Mouse (Mus musculus): ENCODE measurements around the gene Entpd6. TPM values are rescaled to one million over a fixed set of nuclear protein-coding genes. Genes with fewer than 3 reads are reported as not detected.

Entpd6 gene
- polyA plus RNA-seq, 1 experiment from 2014 or later, result 8.2 TPM

DNA sequence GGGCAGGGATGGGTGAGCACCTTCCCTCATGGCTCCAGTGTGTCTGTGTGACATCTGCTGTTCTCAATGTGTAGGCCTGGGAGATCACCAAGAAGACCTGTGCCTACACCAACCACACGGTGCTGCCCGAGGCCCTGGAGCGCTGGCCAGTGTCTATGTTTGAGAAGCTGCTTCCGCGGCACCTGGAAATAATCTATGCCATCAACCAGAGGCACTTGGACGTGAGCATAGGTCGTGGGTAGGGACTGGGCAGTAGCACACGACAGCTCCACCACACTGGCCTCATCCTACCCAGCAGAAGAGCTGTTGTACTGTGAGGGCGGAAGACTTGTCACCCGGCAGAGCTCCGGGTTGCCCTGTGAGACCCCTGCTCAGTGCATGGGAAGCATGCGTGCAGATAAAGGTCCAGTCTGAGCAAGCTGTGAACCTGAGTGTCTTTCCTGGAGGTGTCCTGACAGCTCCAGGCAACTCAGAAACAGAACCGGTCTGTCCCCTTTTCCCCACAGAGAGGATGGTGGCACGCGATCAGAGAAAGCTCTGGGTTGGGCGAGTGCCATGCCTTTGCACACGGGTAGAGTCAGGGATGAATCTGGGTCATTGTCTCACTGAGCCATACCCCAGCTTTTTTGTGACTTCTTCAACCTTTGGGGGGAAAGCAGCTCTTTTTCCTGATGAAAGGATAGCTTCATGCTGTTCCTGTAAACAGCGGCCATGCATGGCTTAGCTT lies 68.0 kb downstream of the Entpd6 start:
- ATAC-seq, result no peak
- Histone ChIP-seq H3K27me3 (replicated peaks; ENCODE audit: control insufficient read depth, insufficient read depth, low read length) (no peaks in the 10 kb centered on the region), H3K4me3 (ENCODE audit: low read depth, low read length) (no peak overlapping the region), H3K4me2 (replicated peaks; ENCODE audit: low read depth) (no peak overlapping the region), H3K4me1 (replicated peaks; ENCODE audit: control insufficient read depth, insufficient read depth, low read length) (no peaks in the 10 kb centered on the region), H3K36me3 (ENCODE audit: control insufficient read depth, insufficient read depth) (peaks cover 82% of the 10 kb centered on the region), H3K9me3 (ENCODE audit: control insufficient read depth) (no peaks in the 10 kb centered on the region), H3K9ac (ENCODE audit: low read depth, low read length) (no peak overlapping the region), H3K27ac (ENCODE audit: low read depth, low read length) (no peak overlapping the region)
- TF ChIP-seq CTCF (IDR thresholded peaks at IDR 0.05; ENCODE audit: low read depth), result no peak
- 93% methylated on average over 18 of the region's 18 CpGs for WGBS

- Histone ChIP-seq H3K4me3 (ENCODE audit: low read depth, low read length) (no peak overlapping the region), H3K9ac (ENCODE audit: low read depth, low read length) (no peak overlapping the region), H3K9me3 (ENCODE audit: control insufficient read depth) (no peaks in the 10 kb centered on the region), H3K4me1 (replicated peaks; ENCODE audit: control insufficient read depth, insufficient read depth, low read length) (no peaks in the 10 kb centered on the region), H3K27ac (ENCODE audit: low read depth, low read length) (no peak overlapping the region), H3K36me3 (ENCODE audit: control insufficient read depth, insufficient read depth) (peaks cover 82% of the 10 kb centered on the region), H3K4me2 (replicated peaks; ENCODE audit: low read depth) (no peak overlapping the region), H3K27me3 (replicated peaks; ENCODE audit: control insufficient read depth, insufficient read depth, low read length) (no peaks in the 10 kb centered on the region)
- no peak for ATAC-seq
- no peak for TF ChIP-seq CTCF (IDR thresholded peaks at IDR 0.05; ENCODE audit: low read depth)
- 88% methylated on average over 8 of the region's 8 CpGs for WGBS
Observed at GRCm38 (mm10) chr2:150818742-150819141, 69.9 kb downstream of the Entpd6 start.

DNA sequence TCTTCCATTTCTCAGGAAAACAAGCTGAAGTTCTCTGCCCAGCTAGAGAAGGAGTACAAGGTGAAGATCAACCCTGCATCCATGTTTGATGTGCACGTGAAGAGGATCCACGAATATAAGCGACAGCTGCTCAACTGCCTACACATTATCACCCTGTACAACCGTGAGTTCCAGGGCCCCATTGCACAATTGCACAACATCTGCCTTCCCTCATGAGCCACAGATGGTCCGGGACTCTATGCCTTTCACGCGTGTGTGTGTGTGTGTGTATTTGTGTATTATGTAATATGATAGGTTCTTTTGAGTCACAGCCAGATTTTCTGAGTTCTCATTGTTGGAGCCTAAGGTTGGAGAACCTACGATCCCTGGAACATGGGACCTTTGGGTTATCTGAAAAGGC lies 71.9 kb downstream of the Entpd6 start:
- no peaks in the 10 kb centered on the region for H3K4me1 ChIP-seq (replicated peaks; ENCODE audit: control insufficient read depth, insufficient read depth, low read length)
- TF ChIP-seq CTCF (IDR thresholded peaks at IDR 0.05; ENCODE audit: low read depth), result no peak
- no peak overlapping the region for H3K4me3 ChIP-seq (ENCODE audit: low read depth, low read length)
- H3K9me3 ChIP-seq (ENCODE audit: control insufficient read depth), result no peaks in the 10 kb centered on the region
- 85% methylated on average over 8 of the region's 8 CpGs for whole genome bisulfite sequencing
- no peaks in the 10 kb centered on the region for H3K27me3 ChIP-seq (replicated peaks; ENCODE audit: control insufficient read depth, insufficient read depth, low read length)
- ATAC-seq, result no peak
- peaks cover 82% of the 10 kb centered on the region for H3K36me3 ChIP-seq (ENCODE audit: control insufficient read depth, insufficient read depth)
- no peak overlapping the region for H3K27ac ChIP-seq (ENCODE audit: low read depth, low read length)
- H3K9ac ChIP-seq (ENCODE audit: low read depth, low read length), result no peak overlapping the region
- H3K4me2 ChIP-seq (replicated peaks; ENCODE audit: low read depth), result no peak overlapping the region

Other genes with a start within 250 kb of the Entpd6 start
- 0.16 TPM in 1 of 2 replicates, not detected in the other for gene Cst7, start 178.6 kb upstream of the Entpd6 start, polyA plus RNA-seq (2015; fragmentation: Nextera tagmentation; extraction: Ambion mirVana)
- gene Apmap, start 140.5 kb upstream of the Entpd6 start, polyA plus RNA-seq (2015; fragmentation: Nextera tagmentation; extraction: Ambion mirVana), result 24.4 TPM in 2 replicates
- 36.5 and 44.3 TPM in 2 replicates for gene Acss1, start 80.5 kb upstream of the Entpd6 start, polyA plus RNA-seq (2015; fragmentation: Nextera tagmentation; extraction: Ambion mirVana)
- gene Vsx1, start 59.7 kb upstream of the Entpd6 start, polyA plus RNA-seq (2015; fragmentation: Nextera tagmentation; extraction: Ambion mirVana), result not detected in 2 replicates
- gene Pygb, start 37.7 kb downstream of the Entpd6 start, polyA plus RNA-seq (2015; fragmentation: Nextera tagmentation; extraction: Ambion mirVana), result 42.3 and 43.7 TPM in 2 replicates
- 40.5 and 41.5 TPM in 2 replicates for gene Abhd12, start 155.7 kb downstream of the Entpd6 start, polyA plus RNA-seq (2015; fragmentation: Nextera tagmentation; extraction: Ambion mirVana)
- gene Gins1, start 156.4 kb downstream of the Entpd6 start, polyA plus RNA-seq (2015; fragmentation: Nextera tagmentation; extraction: Ambion mirVana), result 9.1 and 9.7 TPM in 2 replicates